Comparison of ENCODE assay signal across 8 mouse cellular contexts in the genomic region with DNA sequence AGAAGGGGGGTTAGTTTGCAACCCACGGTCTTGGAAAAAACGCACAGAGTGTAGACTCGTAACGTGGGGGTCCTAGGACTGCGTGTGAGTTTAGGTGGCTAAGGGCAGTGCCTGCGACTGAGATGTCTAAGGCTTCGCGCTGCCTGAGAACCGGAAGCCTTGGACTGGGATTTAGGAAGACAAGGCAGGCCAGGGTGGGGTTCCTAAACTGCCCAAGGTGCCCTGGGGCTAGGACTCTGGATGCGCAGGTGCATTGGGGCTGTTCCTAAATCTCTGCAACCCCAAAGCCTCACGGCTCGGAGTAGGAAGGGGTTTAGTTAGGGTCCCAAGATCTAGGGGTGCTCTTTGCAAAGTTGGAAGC. TPM values are rescaled to one million over a fixed set of nuclear protein-coding genes. Genes with fewer than 3 reads are reported as not detected.
DNase-seq lines count a peak whose midpoint lies in the region; ATAC-seq and TF ChIP-seq lines count a peak whose summit lies in the region.

No protein-coding gene starts in this region.

- peaks cover 8% of the 10 kb centered on the region for H3K36me3 ChIP-seq in heart, embryonic 12.5 days
- H3K36me3 ChIP-seq in ES-Bruce4 (ENCODE audit: control insufficient read depth, insufficient read depth, low read length, poor library complexity, severe bottlenecking), result no peaks in the 10 kb centered on the region
- peaks cover 21% of the 10 kb centered on the region for H3K36me3 ChIP-seq in forebrain, embryonic 10.5 days (replicated peaks)
- no peaks in the 10 kb centered on the region for H3K36me3 ChIP-seq in limb, embryonic 15.5 days
- H3K36me3 ChIP-seq in small intestine, adult 2 months (ENCODE audit: control insufficient read depth, insufficient read depth, low read length), result no peaks in the 10 kb centered on the region

- H3K9me3 ChIP-seq in heart, embryonic 12.5 days (replicated peaks), result no peaks in the 10 kb centered on the region
- no peaks in the 10 kb centered on the region for H3K9me3 ChIP-seq in ES-Bruce4 (replicated peaks; ENCODE audit: control insufficient read depth, insufficient read depth, low read length, poor library complexity, severe bottlenecking)
- H3K9me3 ChIP-seq in forebrain, embryonic 10.5 days, result no peaks in the 10 kb centered on the region
- H3K9me3 ChIP-seq in limb, embryonic 15.5 days, result no peaks in the 10 kb centered on the region

- H3K9ac ChIP-seq in heart, embryonic 12.5 days, result peak overlapping the region; percentile 96
- H3K9ac ChIP-seq in ES-Bruce4 (ENCODE audit: low read depth, poor library complexity, severe bottlenecking), result peak overlapping the region; percentile 82
- peak overlapping the region; percentile 89 for H3K9ac ChIP-seq in limb, embryonic 15.5 days

- DNase-seq in heart, postnatal 25 days (ENCODE audit: low spot score), result no peak
- peak; percentile 28 for DNase-seq in forebrain, embryonic 10.5 days (ENCODE audit: extremely low spot score, low spot score)
- DNase-seq in retina, postnatal 1 day, result no peak
- DNase-seq in cerebellum, adult 9-10 months, result no peak

- H3K4me2 ChIP-seq in heart, embryonic 12.5 days, result peak overlapping the region; percentile 99
- peak overlapping the region; percentile 88 for H3K4me2 ChIP-seq in limb, embryonic 15.5 days

- 2% methylated on average over 12 of the region's 12 CpGs for WGBS in heart, embryonic 12.5 days
- WGBS in forebrain, embryonic 10.5 days, result 2% methylated on average over 12 of the region's 12 CpGs
- WGBS in limb, embryonic 15.5 days, result under 1% methylated on average over 12 of the region's 12 CpGs
- WGBS in small intestine, adult 2 months, result 5% methylated on average over 12 of the region's 12 CpGs

- no peak for TF ChIP-seq POLR2A in ES-Bruce4 (IDR thresholded peaks at IDR 0.05; ENCODE audit: insufficient read depth, low read length)
- TF ChIP-seq POLR2A in small intestine, adult 2 months (IDR thresholded peaks at IDR 0.05; ENCODE audit: low read depth, low read length), result no peak

- H3K4me3 ChIP-seq in heart, embryonic 12.5 days, result peak overlapping the region; percentile 97
- peak overlapping the region; percentile 76 for H3K4me3 ChIP-seq in ES-Bruce4 (ENCODE audit: low read depth, low read length)
- H3K4me3 ChIP-seq in forebrain, embryonic 10.5 days, result peak overlapping the region; percentile 89
- peak overlapping the region; percentile 96 for H3K4me3 ChIP-seq in limb, embryonic 15.5 days
- H3K4me3 ChIP-seq in small intestine, adult 2 months (ENCODE audit: low read depth, low read length), result peak overlapping the region; percentile 66

- H3K4me1 ChIP-seq in heart, embryonic 12.5 days (replicated peaks), result peaks cover 49% of the 10 kb centered on the region
- peaks cover 4% of the 10 kb centered on the region for H3K4me1 ChIP-seq in ES-Bruce4 (ENCODE audit: control insufficient read depth, insufficient read depth, low read length)
- H3K4me1 ChIP-seq in forebrain, embryonic 10.5 days, result peaks cover 51% of the 10 kb centered on the region
- H3K4me1 ChIP-seq in limb, embryonic 15.5 days, result peaks cover 44% of the 10 kb centered on the region
- H3K4me1 ChIP-seq in small intestine, adult 2 months (ENCODE audit: control insufficient read depth, insufficient read depth, insufficient read length, low read length), result peaks cover 21% of the 10 kb centered on the region

- no peak for TF ChIP-seq EP300 in ES-Bruce4 (IDR thresholded peaks at IDR 0.05; ENCODE audit: insufficient read depth, low read depth, low read length)

- intact Hi-C loops in heart, postnatal 25 days (cut with DNase I), result no loop called here

- no peak for ATAC-seq in heart, embryonic 12.5 days (ENCODE audit: insufficient number of reproducible peaks, low FRiP score)
- no peak for ATAC-seq in limb, embryonic 15.5 days (ENCODE audit: insufficient number of reproducible peaks, low FRiP score, low TSS enrichment, low read depth)

- TF ChIP-seq CTCF in ES-Bruce4 (IDR thresholded peaks at IDR 0.05; ENCODE audit: low read depth, low read length), result no peak
- no peak for TF ChIP-seq CTCF in small intestine, adult 2 months (IDR thresholded peaks at IDR 0.05; ENCODE audit: extremely low read depth, insufficient read length, insufficient replicate concordance, low read depth, low read length)

- H3K27me3 ChIP-seq in heart, embryonic 12.5 days (replicated peaks), result peaks cover 11% of the 10 kb centered on the region; the same call in 1 of the 2 replicates
- H3K27me3 ChIP-seq in ES-Bruce4 (ENCODE audit: control insufficient read depth, insufficient read depth, low read length, poor library complexity, severe bottlenecking), result no peaks in the 10 kb centered on the region
- peaks cover 17% of the 10 kb centered on the region for H3K27me3 ChIP-seq in forebrain, embryonic 10.5 days (ENCODE audit: poor library complexity, severe bottlenecking)
- no peaks in the 10 kb centered on the region for H3K27me3 ChIP-seq in limb, embryonic 15.5 days
- peaks cover 10% of the 10 kb centered on the region; the same call in 1 of the 2 replicates for H3K27me3 ChIP-seq in small intestine, adult 2 months (ENCODE audit: control insufficient read depth, insufficient read depth, low read length)

- 0 out of 2 replicates have a peak overlapping the region, but pooled peaks have one; percentile 35 for H3K27ac ChIP-seq in heart, embryonic 12.5 days (ENCODE audit: poor library complexity, severe bottlenecking)
- no peak overlapping the region for H3K27ac ChIP-seq in ES-Bruce4 (ENCODE audit: insufficient read depth, low read length)
- H3K27ac ChIP-seq in forebrain, embryonic 10.5 days, result peak overlapping the region; percentile 90
- no peak overlapping the region for H3K27ac ChIP-seq in limb, embryonic 15.5 days
- no peak overlapping the region for H3K27ac ChIP-seq in small intestine, adult 2 months (ENCODE audit: insufficient read depth, low read depth, low read length)

RNA-seq across cellular contexts. Expression of gene Gm20431, which starts 0.7 kb away (rescaled TPM):
- 10.4 and 11.5 TPM in 2 replicates for polyA plus RNA-seq in heart, embryonic 12.5 days (2016; fragmentation: Nextera tagmentation; extraction: Ambion mirVana)
- 10 to 100 TPM; 18.0 to 18.4 TPM for total RNA-seq in heart, postnatal 25 days (2021)
- polyA plus RNA-seq in ES-Bruce4 (2011; ENCODE audit: insufficient read depth, insufficient read length, low read depth, missing spikeins), result 3.2 and 7.0 TPM in 2 replicates
- 2.7 and 4.9 TPM in 2 replicates for polyA plus RNA-seq in forebrain, embryonic 10.5 days (2016; fragmentation: Nextera tagmentation; extraction: Ambion mirVana)
- 3.9 and 9.4 TPM in 2 replicates for polyA plus RNA-seq in limb, embryonic 15.5 days (2015; fragmentation: Nextera tagmentation; extraction: Ambion mirVana)
- 0.10 TPM in 1 of 2 replicates, not detected in the other for polyA plus RNA-seq in small intestine, adult 2 months (2012; rRNA removed)

RNA-seq across cellular contexts. Expression of gene Cebpb, which starts 28.1 kb away (rescaled TPM):
- 14.2 and 16.8 TPM in 2 replicates for polyA plus RNA-seq in heart, embryonic 12.5 days (2016; fragmentation: Nextera tagmentation; extraction: Ambion mirVana)
- total RNA-seq in heart, postnatal 25 days (2021), result 10 to 100 TPM; 58.0 to 84.2 TPM
- 9.2 and 10.4 TPM in 2 replicates for polyA plus RNA-seq in ES-Bruce4 (2011; ENCODE audit: insufficient read depth, insufficient read length, low read depth, missing spikeins)
- polyA plus RNA-seq in forebrain, embryonic 10.5 days (2016; fragmentation: Nextera tagmentation; extraction: Ambion mirVana), result 0.33 and 0.44 TPM in 2 replicates
- polyA plus RNA-seq in limb, embryonic 15.5 days (2015; fragmentation: Nextera tagmentation; extraction: Ambion mirVana), result 20.5 and 25.0 TPM in 2 replicates
- 194 and 386 TPM in 2 replicates for polyA plus RNA-seq in small intestine, adult 2 months (2012; rRNA removed)

RNA-seq across cellular contexts. Expression of gene Ube2v1, which starts 28.7 kb away (rescaled TPM):
- polyA plus RNA-seq in heart, embryonic 12.5 days (2016; fragmentation: Nextera tagmentation; extraction: Ambion mirVana), result 216 and 235 TPM in 2 replicates
- 100 to 1,000 TPM in 1 of 2 experiments, 10 to 100 TPM in 1; 99.3 to 105 TPM for total RNA-seq in heart, postnatal 25 days (2021)
- polyA plus RNA-seq in ES-Bruce4 (2011; ENCODE audit: insufficient read depth, insufficient read length, low read depth, missing spikeins), result 189 and 193 TPM in 2 replicates
- polyA plus RNA-seq in forebrain, embryonic 10.5 days (2016; fragmentation: Nextera tagmentation; extraction: Ambion mirVana), result 414 and 416 TPM in 2 replicates
- 289 and 315 TPM in 2 replicates for polyA plus RNA-seq in limb, embryonic 15.5 days (2015; fragmentation: Nextera tagmentation; extraction: Ambion mirVana)
- polyA plus RNA-seq in small intestine, adult 2 months (2012; rRNA removed), result 58.0 and 89.8 TPM in 2 replicates

RNA-seq across cellular contexts. Expression of gene Tmem189, which starts 29.0 kb away (rescaled TPM):
- polyA plus RNA-seq in heart, embryonic 12.5 days (2016; fragmentation: Nextera tagmentation; extraction: Ambion mirVana), result 46.6 and 48.3 TPM in 2 replicates
- 10 to 100 TPM; 27.2 TPM for total RNA-seq in heart, postnatal 25 days (2021)
- polyA plus RNA-seq in ES-Bruce4 (2011; ENCODE audit: insufficient read depth, insufficient read length, low read depth, missing spikeins), result 41.9 and 45.6 TPM in 2 replicates
- 31.5 and 34.2 TPM in 2 replicates for polyA plus RNA-seq in forebrain, embryonic 10.5 days (2016; fragmentation: Nextera tagmentation; extraction: Ambion mirVana)
- 36.2 and 40.1 TPM in 2 replicates for polyA plus RNA-seq in limb, embryonic 15.5 days (2015; fragmentation: Nextera tagmentation; extraction: Ambion mirVana)
- 28.0 and 105 TPM in 2 replicates for polyA plus RNA-seq in small intestine, adult 2 months (2012; rRNA removed)

Comparison
In these comparisons a context has a peak if more than half of its experiments do, and no peak if none do; other contexts are left out.
1. H3K27ac ChIP-seq: peak in heart, embryonic 12.5 days (single experiment) and forebrain, embryonic 10.5 days (single experiment); none in ES-Bruce4 (single experiment), limb, embryonic 15.5 days (single experiment) and small intestine, adult 2 months (single experiment).
2. Peak in every context shown above with its lines, with median percentiles within 50 percentile points of each other: H3K4me3 ChIP-seq and H3K9ac ChIP-seq.